Mouse (Mus musculus): ENCODE measurements at regions not wholly inside any gene's neighbourhood (a gene's known extent, or its start where the extent isn't known, plus 50 kb on each side); places are given as distances from the start of the nearest gene placed in this dataset.

DNA sequence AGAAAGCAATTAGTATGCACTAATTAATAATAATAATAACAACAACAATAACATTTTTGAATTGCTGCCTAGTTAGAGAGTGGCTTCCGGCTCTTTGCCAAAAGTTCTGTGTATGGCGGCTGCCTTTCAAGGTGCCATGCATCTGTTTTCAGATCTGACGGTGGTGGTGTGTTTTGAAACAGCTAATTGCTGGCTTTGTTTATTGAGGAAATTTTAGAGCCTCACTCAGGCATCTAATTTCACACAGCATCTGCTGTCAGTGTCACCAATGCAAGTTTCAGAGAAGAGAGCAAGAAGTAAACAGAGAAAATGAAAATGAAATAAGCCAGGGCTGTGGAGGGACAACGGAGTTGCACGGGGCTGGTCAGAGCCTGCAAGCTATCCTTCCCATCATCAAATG lies 223.2 kb upstream of the Mki67 start:
- TF ChIP-seq POLR2A (IDR thresholded peaks at IDR 0.05; ENCODE audit: low read depth, low read length) (no peak), CTCF (IDR thresholded peaks at IDR 0.05; ENCODE audit: borderline replicate concordance, insufficient read depth, low read length) (no peak)

All from embryonic fibroblast, embryonic 13.5 days (primary cell).